Mouse (Mus musculus) urinary bladder, adult 18-20 months (tissue): Measurements from ENCODE around the gene Mast1.
"Not testable (repeated sequence)": the region's sequence is repeated elsewhere in the genome, so short reads cannot be mapped to it uniquely, and the experiment has no call there.

Source experiments
- DNase-seq, 2 experiments: peaks; one replicate each; pipeline ENCODE4 v3.0.0; 2022; ENCODE audit warnings: low spot score in 2 of 2, mixed read lengths in 2 of 2

Gene Mast1

DNA sequence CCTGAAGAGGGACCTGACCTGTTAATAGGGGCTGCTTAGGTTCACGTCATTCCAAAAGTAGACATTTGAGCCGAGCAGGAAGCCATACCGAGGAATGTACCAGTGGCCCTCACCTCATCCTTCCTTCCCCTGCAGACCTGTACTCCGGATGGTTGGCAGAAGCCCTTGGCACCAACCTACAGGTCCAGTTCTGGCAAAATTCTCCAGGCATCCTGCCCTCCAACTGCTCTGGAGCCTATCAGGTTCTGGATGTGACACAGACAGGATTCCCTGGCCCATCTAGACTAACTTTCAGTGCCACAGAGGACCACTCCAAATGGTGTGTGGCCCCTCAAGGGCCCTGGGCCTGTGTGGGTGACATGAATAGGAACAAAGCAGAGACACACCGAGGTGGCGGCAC lies 26.6 kb downstream of the Mast1 start:
- DNase-seq, result no peak

- no peak for DNase-seq
These were observed 27.2 kb downstream of the Mast1 start for GRCm38 (mm10) chr8:84909949-84910348.

DNA sequence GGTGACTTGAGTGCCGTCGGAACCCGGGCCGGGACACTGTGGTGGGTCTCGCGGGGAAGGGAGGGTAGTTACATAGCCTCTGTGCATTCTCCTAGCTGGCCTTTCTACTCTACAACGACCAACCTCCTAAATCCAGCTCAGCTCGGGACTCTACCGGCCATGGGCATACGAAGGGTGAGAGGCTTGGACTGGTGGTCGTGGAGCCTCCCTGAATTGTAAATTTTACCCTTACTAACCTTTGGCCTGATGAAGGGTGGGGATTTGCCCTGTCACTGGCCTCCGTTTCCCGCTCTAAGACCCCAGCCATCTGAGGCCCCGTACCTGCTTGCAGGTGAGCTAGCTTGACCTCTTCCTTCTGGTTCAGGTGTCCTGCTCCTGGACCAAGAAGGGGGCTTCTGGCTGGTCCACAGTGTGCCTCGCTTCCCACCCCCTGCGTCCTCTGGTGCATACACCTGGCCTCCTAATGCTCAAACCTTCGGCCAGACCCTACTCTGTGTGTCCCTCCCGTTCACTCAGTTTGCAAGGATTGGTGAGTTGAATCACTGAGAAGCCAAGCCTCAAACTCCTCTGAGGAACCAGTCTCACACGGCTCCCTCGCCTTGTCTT lies 27.9 kb downstream of the Mast1 start:
- no peak for DNase-seq

DNA sequence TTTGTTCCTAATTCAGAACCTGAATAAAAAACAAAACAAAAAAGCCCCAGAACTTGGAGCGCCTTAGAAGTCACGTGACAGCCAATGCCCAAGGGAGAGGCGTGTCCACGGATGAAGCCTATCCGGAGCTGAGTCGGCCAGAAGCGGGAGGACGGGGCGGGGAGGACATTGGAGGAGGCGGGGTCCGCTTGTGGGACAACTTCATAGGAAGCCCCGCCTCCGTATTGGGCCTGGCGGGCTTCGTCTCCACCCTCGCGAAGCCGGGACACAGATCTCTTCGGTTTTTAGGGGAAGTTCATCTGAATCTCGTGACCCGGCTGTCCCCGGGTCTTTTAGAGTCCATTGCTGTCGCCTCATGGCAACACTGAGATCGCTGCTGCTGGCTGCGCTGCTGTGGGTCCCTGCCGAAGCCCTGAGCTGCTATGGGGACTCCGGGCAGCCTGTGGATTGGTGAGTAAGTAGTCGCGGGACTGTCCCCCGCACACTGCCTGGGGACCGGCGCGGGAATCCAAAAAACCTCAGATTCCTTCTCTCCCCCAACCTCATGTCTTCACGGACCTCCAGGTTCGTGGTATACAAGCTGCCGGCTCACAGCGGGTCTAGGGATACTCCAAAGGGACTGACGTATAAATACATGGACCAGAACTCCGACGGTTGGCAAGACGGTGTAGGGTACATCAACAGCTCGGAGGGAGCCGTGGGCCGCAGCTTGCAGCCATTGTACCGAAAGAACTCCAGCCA lies 28.6 kb downstream of the Mast1 start, which contains the start of gene Dnase2a:
TSS of gene Dnase2a (plus strand) at position 140 of the 741 bp plus-strand sequence.
- peak; percentile 92 to 95 for DNase-seq

- DNase-seq, result not testable (repeated sequence)
These were observed 29.2 kb downstream of the Mast1 start for GRCm38 (mm10) chr8:84907979-84908378.

GRCm38 (mm10) chr8:84907493-84907892 lies 29.7 kb downstream of the Mast1 start:
- DNase-seq, result no peak

DNA sequence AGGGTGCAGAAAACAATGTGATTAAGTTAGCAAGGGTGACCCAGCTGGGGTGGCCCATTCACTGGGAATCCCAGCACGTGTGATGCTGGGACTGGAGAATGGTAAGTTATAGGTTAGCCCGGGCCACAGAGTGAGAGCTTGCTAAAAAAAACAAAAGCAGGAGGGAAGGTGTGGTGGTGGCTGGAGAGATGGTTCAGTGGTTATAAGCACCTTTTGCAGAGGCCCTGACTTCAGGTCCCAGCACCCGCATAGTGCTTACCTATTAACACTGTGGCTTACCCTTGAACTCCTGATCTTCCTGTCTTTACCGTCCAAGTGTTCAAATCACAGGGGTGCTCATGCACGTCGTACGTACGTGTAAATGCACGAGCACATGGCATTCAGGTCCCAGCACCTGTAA lies 30.1 kb downstream of the Mast1 start:
- DNase-seq, result no peak

DNA sequence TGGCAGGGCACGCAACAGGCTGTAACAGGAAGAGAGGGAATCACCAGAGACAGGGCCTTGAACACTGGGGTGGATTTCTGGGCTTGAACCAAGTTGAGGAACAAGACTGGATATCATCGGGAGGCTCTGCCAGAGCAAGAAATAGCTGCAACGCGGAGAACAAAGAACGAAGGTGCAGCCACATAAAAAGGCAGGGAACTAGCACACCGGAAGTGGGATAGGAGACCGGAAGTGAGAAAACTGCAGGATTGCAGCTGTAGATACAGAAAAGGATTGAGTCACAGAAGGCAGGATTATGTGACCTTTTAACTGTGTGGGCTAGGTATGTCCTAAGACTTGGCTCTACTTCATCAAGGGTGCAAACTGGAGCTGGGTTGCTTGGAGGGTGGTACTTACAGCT lies 32.8 kb downstream of the Mast1 start:
- no peak for DNase-seq

GRCm38 (mm10) chr8:84902920-84903661 lies 34.1 kb downstream of the Mast1 start:
- peak; percentile 82 to 88 for DNase-seq

GRCm38 (mm10) chr8:84902367-84902919 lies 34.7 kb downstream of the Mast1 start:
- DNase-seq, result no peak

DNA sequence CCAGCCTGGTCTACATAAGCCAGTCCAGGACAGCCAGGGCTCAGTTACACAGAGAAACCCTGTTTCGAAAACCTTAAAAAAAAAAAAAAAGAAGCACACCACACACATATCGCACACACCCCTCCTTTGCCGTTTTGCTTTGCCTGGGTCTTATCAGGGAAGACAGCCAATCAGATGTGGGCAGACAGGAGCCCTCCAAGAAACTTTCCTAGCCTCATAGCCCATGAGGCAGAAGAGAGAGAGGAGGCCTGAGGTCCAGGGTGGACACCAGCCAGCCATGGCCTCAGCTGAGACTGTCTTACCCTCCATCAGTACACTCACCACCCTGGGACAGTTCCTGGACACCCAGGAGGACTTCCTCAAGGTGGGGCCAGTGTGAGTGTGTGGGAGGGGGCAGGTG lies 35.4 kb downstream of the Mast1 start, which contains the start of gene Klf1:
TSS of gene Klf1 (plus strand) at position 177 of the 400 bp plus-strand sequence.
- no peak for DNase-seq

DNA sequence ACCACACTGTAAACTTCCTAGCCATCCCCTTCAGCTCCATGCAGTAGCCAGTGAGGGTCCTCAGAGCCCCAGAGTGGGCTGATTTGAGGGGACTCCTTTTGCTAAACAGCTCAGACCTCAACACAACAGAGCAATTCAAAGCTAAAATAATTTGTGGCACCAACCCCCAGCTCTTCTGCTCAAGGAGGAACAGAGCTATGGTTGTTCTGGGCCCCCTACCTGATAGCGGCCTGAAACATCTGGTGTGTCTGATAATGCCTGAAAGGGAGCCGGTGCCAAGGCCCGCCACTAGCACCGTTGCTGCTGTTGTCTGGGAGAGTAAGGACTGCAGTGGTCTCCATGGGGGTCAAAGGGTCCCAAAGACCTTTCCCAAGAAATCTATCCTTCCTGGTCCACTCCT lies 36.1 kb downstream of the Mast1 start:
- DNase-seq, result no peak

GRCm38 (mm10) chr8:84895963-84896362 lies 41.2 kb downstream of the Mast1 start:
- DNase-seq, result no peak

DNA sequence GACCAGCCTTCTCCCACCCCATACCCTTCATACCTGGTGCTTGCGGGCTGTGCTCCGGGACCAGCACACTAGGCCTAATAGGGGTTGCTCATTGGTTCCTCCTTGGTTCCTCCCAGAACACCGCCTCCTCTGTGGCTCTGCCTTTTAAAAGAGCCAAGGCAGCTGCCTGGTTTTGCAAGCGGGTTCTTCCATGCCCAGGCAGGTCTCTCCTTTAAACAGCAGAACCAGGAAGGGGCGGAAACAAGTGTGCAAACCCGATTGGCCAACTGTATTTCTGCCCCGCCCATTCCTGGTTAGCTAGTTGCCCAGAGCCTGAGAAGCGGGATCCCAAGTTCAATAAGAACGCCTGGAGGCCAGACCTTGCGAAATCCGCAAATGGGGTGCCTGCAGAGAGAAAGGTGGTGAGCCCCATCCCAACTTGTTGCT lies 43.4 kb downstream of the Mast1 start, which contains the start of gene Gcdh:
TSS of gene Gcdh (minus strand) at position 213 of the 426 bp plus-strand sequence.
- peak; percentile 70 to 91 for DNase-seq

- DNase-seq, result no peak
These were observed 44.0 kb downstream of the Mast1 start for GRCm38 (mm10) chr8:84892993-84893708.

GRCm38 (mm10) chr8:84889141-84889540 lies 48.0 kb downstream of the Mast1 start:
- DNase-seq, result no peak

- DNase-seq, result no peak
These were observed 48.9 kb downstream of the Mast1 start for GRCm38 (mm10) chr8:84888280-84888679.

DNA sequence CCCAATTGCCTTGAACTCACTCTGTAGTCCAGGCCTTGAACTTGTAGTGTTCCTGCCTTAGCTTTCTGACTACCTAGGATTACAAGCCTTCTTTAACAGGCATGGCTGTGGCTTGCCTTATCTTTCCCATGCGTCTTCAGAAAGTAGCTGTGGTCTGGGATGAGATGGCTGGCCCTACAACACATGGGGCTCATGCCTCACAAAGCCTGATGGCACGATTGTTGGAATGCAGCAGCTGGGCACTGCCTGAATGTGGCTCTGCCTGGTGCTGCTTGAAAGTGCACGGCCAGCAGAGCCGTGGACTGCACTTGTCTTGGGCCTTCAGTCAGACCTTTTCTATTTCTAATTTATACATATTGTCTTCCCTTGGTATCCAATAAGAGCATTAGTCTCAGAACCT lies 52.4 kb downstream of the Mast1 start:
- no peak for DNase-seq

DNA sequence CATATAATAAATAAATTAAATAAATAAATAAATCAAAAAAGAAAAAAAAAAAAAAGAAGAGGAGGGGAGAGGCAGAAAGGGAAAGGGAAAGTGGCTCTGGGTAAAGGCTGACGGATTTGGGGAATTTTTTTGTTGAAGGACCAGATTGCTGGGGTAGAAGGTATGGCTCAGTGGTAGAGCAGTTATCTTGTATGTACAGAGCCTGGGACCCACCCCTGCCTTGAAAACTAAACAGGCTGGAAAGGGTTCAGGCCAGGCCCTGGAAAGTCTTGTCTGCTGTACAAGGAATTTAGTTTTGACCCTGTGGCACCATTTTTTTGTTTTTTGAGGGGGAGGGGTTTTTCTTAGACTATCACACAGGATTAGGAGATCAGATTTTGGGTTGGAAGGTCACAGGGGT lies 58.2 kb downstream of the Mast1 start:
- no peak for DNase-seq

DNA sequence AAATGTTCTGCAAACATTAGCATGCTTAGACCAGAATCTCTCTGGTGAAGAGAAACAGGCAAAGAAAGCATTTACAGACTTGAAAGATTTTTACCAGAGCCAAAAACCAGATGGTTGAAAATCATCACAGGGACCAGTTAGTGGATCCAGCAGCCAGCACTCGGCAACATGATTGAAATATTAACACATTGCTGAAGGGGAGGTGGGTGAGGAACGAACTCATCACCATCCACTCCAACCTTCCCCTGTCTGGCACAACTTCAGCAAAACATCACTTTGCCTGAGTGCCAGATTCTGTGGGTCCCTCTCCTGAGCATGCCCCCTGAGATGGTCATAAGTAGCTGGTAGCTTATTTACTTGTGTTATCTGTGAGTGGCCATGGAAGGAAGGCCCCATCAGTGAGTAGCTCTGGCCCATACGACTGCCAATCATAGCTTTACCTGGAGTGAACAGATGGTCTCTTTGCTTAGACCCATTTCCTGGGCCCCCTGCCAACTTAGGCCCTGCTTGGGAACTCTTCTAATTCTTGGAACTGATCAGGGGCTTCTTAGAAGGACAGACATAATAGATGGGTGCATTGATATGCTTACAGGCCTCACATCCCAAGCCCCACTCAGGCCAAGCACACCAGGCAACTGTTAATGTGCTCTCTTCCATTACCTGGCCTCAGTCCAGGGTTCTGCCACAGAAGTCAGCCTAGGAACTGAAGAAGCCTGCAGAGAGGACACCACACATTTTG lies 59.7 kb downstream of the Mast1 start:
- DNase-seq, result no peak

GRCm38 (mm10) chr8:84874339-84874738 lies 62.8 kb downstream of the Mast1 start:
- DNase-seq, result no peak
